Mouse (Mus musculus) heart, adult 2 months (tissue): Measurements from ENCODE around the gene Thop1. TPM values are rescaled to one million over a fixed set of nuclear protein-coding genes. Genes with fewer than 3 reads are reported as not detected.
A peak's percentile ranks its signal among the peaks of the same experiment; 100 is the strongest.

Experiments
- DNase-seq, 2 experiments: peaks; one replicate each; pipeline ENCODE4 v3.0.0; 2021
- H3K27ac ChIP-seq: fragments of 200-600 bp; 2 replicates; pipeline ENCODE4 v1.8.1; 2022
- H3K27me3 ChIP-seq: fragments of 200-500 bp; 2 replicates; pipeline ENCODE4 v1.6.1; 2012; ENCODE audit warnings: mild to moderate bottlenecking, low read length, inconsistent platforms, mixed read lengths; ENCODE audit not compliant: control insufficient read depth, insufficient read depth
- H3K36me3 ChIP-seq: fragments of 200-500 bp; 2 replicates; pipeline ENCODE4 v1.6.1; 2012; ENCODE audit warnings: low read length, inconsistent platforms; ENCODE audit not compliant: control insufficient read depth, insufficient read depth
- H3K4me1 ChIP-seq: fragments of 200-500 bp; 2 replicates; pipeline ENCODE4 v1.6.1; 2011; ENCODE audit warnings: low read length; ENCODE audit not compliant: control insufficient read depth, insufficient read depth
- H3K4me3 ChIP-seq: fragments of 200-600 bp; 2 replicates; pipeline ENCODE4 v1.8.1; 2022
- H3K79me2 ChIP-seq: fragments of 200-500 bp; replicated peaks from 2 replicates; pipeline ENCODE4 v1.6.1; 2012; ENCODE audit warnings: mild to moderate bottlenecking, inconsistent platforms, low read length, moderate library complexity, mixed read lengths; ENCODE audit not compliant: control insufficient read depth, insufficient read depth
- H3K9ac ChIP-seq: fragments of 200-500 bp; 2 replicates; pipeline ENCODE4 v1.6.1; 2012; ENCODE audit warnings: low read depth, mild to moderate bottlenecking, control low read depth, inconsistent platforms, low read length, mixed read lengths
- CTCF ChIP-seq: fragments of 200-600 bp; IDR thresholded peaks from 2 replicates; pipeline ENCODE4 v1.8.1; 2022; ENCODE audit warnings: antibody characterized with exemption, mild to moderate bottlenecking, moderate library complexity
- EP300 ChIP-seq: fragments of 200-500 bp; IDR thresholded peaks from 2 replicates; pipeline ENCODE4 v1.6.1; 2011; ENCODE audit warnings: low read depth, low read length, control low read depth; ENCODE audit not compliant: insufficient read depth
- POLR2A ChIP-seq: fragments of 200-500 bp; IDR thresholded peaks from 2 replicates; pipeline ENCODE4 v1.6.1; 2011; ENCODE audit warnings: mild to moderate bottlenecking, low read depth, low read length, control low read depth; ENCODE audit not compliant: insufficient read depth
- WGBS: fragments of 180-500 bp; shearing (Covaris S2); methylation state at CpG from one replicate; pipeline ENCODE4 v1.1.7; 2018; 5-methylcytosine and 5-hydroxymethylcytosine counted together
- intact Hi-C: fragments of 180-260 bp; cut with DNase I; formaldehyde crosslinking; loops from one replicate; pipeline ENCODE4 v1.15.1; 2025
- long read RNA-seq: library from polyadenylated mRNA; stranded (forward); transcript quantifications from one replicate; pipeline ENCODE4 v2.0.0, GENCODE M21; 2021
- polyA plus RNA-seq: library from polyadenylated mRNA; depleted of rRNA; stranded (reverse); fragments of >200 nt; gene quantifications from 2 replicates; pipeline ENCODE4 v1.2.3, GENCODE M21; 2012; rRNA removed
- total RNA-seq, 2 experiments: library from RNA; stranded (reverse); gene quantifications; 2 replicates each; pipeline ENCODE4 v1.2.3; 2021

Thop1 gene
- total RNA-seq = 10 to 100 TPM; 11.3 to 15.5 TPM
- 15.2 and 17.0 TPM in 2 replicates for polyA plus RNA-seq
- long read RNA-seq, transcript Thop1-201 (13 exons, 2,832 nt) = major isoform, 12 of 14 reads
- long read RNA-seq, partial matches to known transcripts = 2 of 14 reads
- long read RNA-seq, other reads (novel, unspliced or antisense) = 0 of 14 reads

DNA sequence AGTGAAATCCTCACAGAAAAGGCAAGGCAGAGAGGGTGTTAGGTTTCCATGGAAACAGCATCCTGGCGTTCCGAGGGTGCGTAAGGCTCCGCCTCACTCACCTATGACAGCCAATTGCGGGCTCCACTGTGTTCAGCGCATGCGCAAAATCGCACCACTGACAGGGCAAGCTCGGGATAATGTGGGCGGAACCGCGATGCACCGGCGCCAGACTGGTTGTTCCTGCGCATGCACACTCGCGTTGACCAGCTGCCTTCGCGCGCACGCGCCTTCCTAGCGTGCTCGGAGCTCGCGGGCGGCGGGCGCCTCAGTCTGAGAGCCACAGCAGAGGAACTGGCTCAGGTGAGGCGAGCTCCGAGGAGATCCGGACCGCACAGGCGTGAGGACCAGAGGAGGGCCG, at the start of gene Thop1:
Gene Thop1, plus strand, starts transcription at position 200 of the 400 bp plus-strand sequence.
- DNase-seq = peak; percentile 94 to 98
- H3K79me2 ChIP-seq = no peaks in the 10 kb centered on the region
- H3K27ac ChIP-seq = peak within 1 kb of the TSS; percentile 69
- peak within 1 kb of the TSS; percentile 68 for H3K4me3 ChIP-seq
- peak within 1 kb of the TSS; percentile 89 for H3K9ac ChIP-seq
- under 1% methylated on average over 35 of the region's 35 CpGs for WGBS
- no peaks in the 10 kb centered on the region for H3K36me3 ChIP-seq
- H3K4me1 ChIP-seq = peaks cover 3% of the 10 kb centered on the region
- no peaks in the 10 kb centered on the region for H3K27me3 ChIP-seq
- TF ChIP-seq POLR2A = peak; percentile 65
- peak; percentile 50; the same call in 1 of the 2 replicates for TF ChIP-seq EP300
- TF ChIP-seq CTCF = peak; percentile 21
- intact Hi-C loops = no loop called here

- Histone ChIP-seq H3K27me3 (peaks cover 6% of the 10 kb centered on the region; the same call in 1 of the 2 replicates), H3K4me3 (no peak overlapping the region), H3K4me1 (no peaks in the 10 kb centered on the region), H3K36me3 (no peaks in the 10 kb centered on the region), H3K27ac (no peak overlapping the region), H3K9ac (no peak overlapping the region), H3K79me2 (no peaks in the 10 kb centered on the region)
- WGBS = 47% methylated on average over 2 of the region's 2 CpGs
- TF ChIP-seq EP300 (no peak), CTCF (no peak), POLR2A (no peak)
- DNase-seq = no peak
- intact Hi-C loops = no loop called here
These were observed 49.6 kb upstream of the Thop1 start for GRCm38 (mm10) chr10:81020207-81020606.

DNA sequence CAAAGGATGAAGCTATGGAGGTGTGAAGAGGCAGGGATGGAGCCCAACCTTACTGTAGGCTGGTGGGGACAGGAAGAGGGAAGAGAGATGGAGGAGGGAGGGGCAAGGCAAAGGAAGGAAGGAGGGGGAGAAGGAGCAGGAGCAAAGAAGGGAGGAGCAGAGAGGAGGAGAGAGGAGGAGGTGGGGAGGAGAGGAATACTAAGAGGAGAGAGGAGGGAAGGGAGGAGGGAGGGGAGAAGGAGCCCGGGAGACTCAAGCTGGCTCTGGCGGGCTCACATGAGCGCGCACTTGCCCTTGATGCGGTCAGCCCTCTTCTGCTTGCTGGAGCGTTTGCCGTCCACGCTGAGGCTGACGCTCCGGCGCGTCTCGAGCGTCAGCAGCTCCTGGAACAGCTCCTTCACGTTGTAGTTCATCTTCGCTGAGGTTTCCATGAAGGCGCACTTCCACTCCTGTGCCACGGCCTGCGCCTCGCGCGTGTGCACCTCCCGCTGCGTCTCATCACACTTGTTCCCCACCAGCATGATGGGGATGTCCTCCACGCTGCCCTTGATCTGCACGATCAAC, 48.2 kb upstream of the Thop1 start:
- intact Hi-C loops = no loop called here
- 5% methylated on average over 26 of the region's 26 CpGs for WGBS
- no peak for DNase-seq
- H3K27ac ChIP-seq = no peak overlapping the region
- no peaks in the 10 kb centered on the region for H3K36me3 ChIP-seq
- H3K4me1 ChIP-seq = no peaks in the 10 kb centered on the region
- H3K4me3 ChIP-seq = no peak overlapping the region
- no peak overlapping the region for H3K9ac ChIP-seq
- no peaks in the 10 kb centered on the region for H3K79me2 ChIP-seq
- H3K27me3 ChIP-seq = peaks cover 6% of the 10 kb centered on the region; the same call in 1 of the 2 replicates
- TF ChIP-seq CTCF = no peak
- no peak for TF ChIP-seq POLR2A
- no peak for TF ChIP-seq EP300

DNA sequence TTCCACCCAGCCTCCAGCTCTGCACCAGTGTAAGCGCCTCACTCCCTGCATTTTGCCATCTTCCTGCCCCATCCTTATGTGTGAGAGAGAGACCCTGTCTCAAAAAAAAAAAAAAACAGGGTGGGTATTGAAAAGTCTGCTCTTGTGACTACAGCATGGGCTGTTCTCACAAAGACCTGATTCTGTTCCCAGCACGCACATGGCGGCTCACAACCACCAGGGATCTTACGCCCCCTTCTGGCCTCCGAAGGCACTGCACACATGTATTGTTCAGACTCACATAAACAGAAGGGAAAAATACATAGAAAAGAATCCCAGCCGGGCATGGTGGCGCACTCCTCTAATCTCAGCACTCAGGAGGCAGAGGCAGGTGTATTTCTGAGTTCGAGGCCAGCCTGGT, 47.1 kb upstream of the Thop1 start:
- no peak for DNase-seq
- Histone ChIP-seq H3K4me3 (no peak overlapping the region), H3K9ac (no peak overlapping the region), H3K36me3 (no peaks in the 10 kb centered on the region), H3K27ac (no peak overlapping the region), H3K27me3 (peaks cover 6% of the 10 kb centered on the region; the same call in 1 of the 2 replicates), H3K4me1 (peaks cover 2% of the 10 kb centered on the region; the same call in 1 of the 2 replicates), H3K79me2 (no peaks in the 10 kb centered on the region)
- intact Hi-C loops = no loop called here
- TF ChIP-seq POLR2A = no peak
- TF ChIP-seq EP300 = no peak
- TF ChIP-seq CTCF = 0 out of 2 replicates have a peak, but pooled peaks have one; percentile 23
- 60% methylated on average over 8 of the region's 8 CpGs for WGBS

DNA sequence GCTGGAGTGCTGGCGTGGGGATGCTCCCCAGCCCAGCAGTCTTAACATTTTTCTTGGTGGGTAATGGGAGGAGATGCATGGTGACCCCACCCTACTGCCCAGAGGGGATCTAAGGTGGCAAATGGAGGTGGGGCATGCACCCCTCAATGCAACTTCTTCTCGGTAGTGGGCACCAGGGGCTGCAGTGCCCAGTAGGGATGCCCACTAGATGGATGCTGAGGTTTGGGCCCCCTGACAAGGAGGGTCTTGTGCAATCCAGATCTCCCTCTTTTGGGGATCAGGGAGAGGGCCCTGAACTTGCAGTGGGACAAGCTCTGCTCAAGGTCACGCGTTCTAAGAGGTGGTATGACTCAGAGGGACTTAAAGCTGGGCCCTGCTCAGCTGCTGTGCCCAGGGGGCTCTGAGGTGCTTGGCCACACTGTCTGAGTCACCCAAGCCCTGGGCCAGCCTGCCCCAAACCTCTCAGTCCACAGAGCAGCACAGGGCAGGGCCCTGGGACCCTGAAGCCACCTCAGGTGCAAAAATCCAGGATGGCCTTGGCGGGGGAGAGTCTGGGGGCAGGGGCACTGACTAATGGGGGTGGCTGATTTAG, 45.4 kb upstream of the Thop1 start:
- H3K4me1 ChIP-seq = peaks cover 2% of the 10 kb centered on the region; the same call in 1 of the 2 replicates
- intact Hi-C loops = no loop called here
- no peak for DNase-seq
- no peaks in the 10 kb centered on the region for H3K79me2 ChIP-seq
- H3K9ac ChIP-seq = no peak overlapping the region
- H3K27me3 ChIP-seq = peaks cover 6% of the 10 kb centered on the region; the same call in 1 of the 2 replicates
- H3K4me3 ChIP-seq = no peak overlapping the region
- H3K27ac ChIP-seq = no peak overlapping the region
- TF ChIP-seq POLR2A = no peak
- TF ChIP-seq CTCF = no peak
- no peaks in the 10 kb centered on the region for H3K36me3 ChIP-seq
- 68% methylated on average over 5 of the region's 5 CpGs for WGBS
